Mouse (Mus musculus): Measurements from ENCODE around the gene Oca2. TPM values are rescaled to one million over a fixed set of nuclear protein-coding genes. Genes with fewer than 3 reads are reported as not detected.

Gene Oca2
- not detected in 2 replicates for total RNA-seq (2012; rRNA removed)

- H3K27ac ChIP-seq (ENCODE audit: insufficient read depth, low read depth, low read length, poor library complexity, severe bottlenecking): no peak within 1 kb of the TSS
- H3K4me1 ChIP-seq (ENCODE audit: control insufficient read depth in 2 of 2, insufficient read depth in 2 of 2, low read length in 2 of 2, poor library complexity in 1 of 2): no peaks in the 10 kb centered on the region
- in situ Hi-C loops (cut with MboI; ENCODE audit: low sequenced_read_pairs in 2 of 2, unreplicated experiment in 2 of 2): no loop called here
- DNase-seq (ENCODE audit: low read depth, low spot score): no peak
- no peaks in the 10 kb centered on the region for H3K36me3 ChIP-seq (ENCODE audit: control insufficient read depth, insufficient read depth, low read length, poor library complexity, severe bottlenecking)
- no peaks in the 10 kb centered on the region for H3K9me3 ChIP-seq (ENCODE audit: control insufficient read depth, insufficient read depth, low read depth, low read length)
- no peak within 1 kb of the TSS for H3K4me3 ChIP-seq (ENCODE audit: insufficient read depth in 1 of 2, low read depth in 1 of 2, low read length in 2 of 2, poor library complexity in 1 of 2, severe bottlenecking in 1 of 2)
- TF ChIP-seq MAFK (IDR thresholded peaks at IDR 0.05; ENCODE audit: insufficient read depth, low read depth, low read length) (no peak), ZC3H11A (IDR thresholded peaks at IDR 0.05; ENCODE audit: borderline replicate concordance, low read depth, low read length) (no peak), HCFC1 (IDR thresholded peaks at IDR 0.05; ENCODE audit: borderline replicate concordance, insufficient read depth, low read length) (no peak), ZNF384 (IDR thresholded peaks at IDR 0.05; ENCODE audit: low read depth, low read length) (no peak)
- no peak within 1 kb of the TSS for H3K9ac ChIP-seq (ENCODE audit: insufficient read depth, low read depth, low read length, poor library complexity, severe bottlenecking)
Measured at GRCm38 (mm10) chr7:56239543-56239942, at the start of gene Oca2. Gene Oca2 (plus strand): TSS chr7:56239760.

GRCm38 (mm10) chr7:56191041-56191440 lies 48.5 kb upstream of the Oca2 start:
- DNase-seq (ENCODE audit: low read depth, low spot score): no peak
- in situ Hi-C loops (cut with MboI; ENCODE audit: low sequenced_read_pairs in 2 of 2, unreplicated experiment in 2 of 2): no loop called here
- H3K9me3 ChIP-seq (ENCODE audit: control insufficient read depth, insufficient read depth, low read depth, low read length): no peaks in the 10 kb centered on the region
- H3K36me3 ChIP-seq (ENCODE audit: control insufficient read depth, insufficient read depth, low read length, poor library complexity, severe bottlenecking): peaks cover 11% of the 10 kb centered on the region
- no peaks in the 10 kb centered on the region for H3K4me1 ChIP-seq (ENCODE audit: control insufficient read depth in 2 of 2, insufficient read depth in 2 of 2, low read length in 2 of 2, poor library complexity in 1 of 2)
- H3K4me3 ChIP-seq (ENCODE audit: insufficient read depth in 1 of 2, low read depth in 1 of 2, low read length in 2 of 2, poor library complexity in 1 of 2, severe bottlenecking in 1 of 2): no peak overlapping the region
- no peak for TF ChIP-seq HCFC1 (IDR thresholded peaks at IDR 0.05; ENCODE audit: borderline replicate concordance, insufficient read depth, low read length)
- TF ChIP-seq CHD2 (IDR thresholded peaks at IDR 0.05; ENCODE audit: low read depth, low read length): no peak
- TF ChIP-seq ZC3H11A (IDR thresholded peaks at IDR 0.05; ENCODE audit: borderline replicate concordance, low read depth, low read length): no peak
- TF ChIP-seq MAFK (IDR thresholded peaks at IDR 0.05; ENCODE audit: insufficient read depth, low read depth, low read length): no peak
- TF ChIP-seq ZNF384 (IDR thresholded peaks at IDR 0.05; ENCODE audit: low read depth, low read length): no peak
- no peak overlapping the region for H3K27ac ChIP-seq (ENCODE audit: insufficient read depth, low read depth, low read length, poor library complexity, severe bottlenecking)
- H3K9ac ChIP-seq (ENCODE audit: insufficient read depth, low read depth, low read length, poor library complexity, severe bottlenecking): no peak overlapping the region

DNA sequence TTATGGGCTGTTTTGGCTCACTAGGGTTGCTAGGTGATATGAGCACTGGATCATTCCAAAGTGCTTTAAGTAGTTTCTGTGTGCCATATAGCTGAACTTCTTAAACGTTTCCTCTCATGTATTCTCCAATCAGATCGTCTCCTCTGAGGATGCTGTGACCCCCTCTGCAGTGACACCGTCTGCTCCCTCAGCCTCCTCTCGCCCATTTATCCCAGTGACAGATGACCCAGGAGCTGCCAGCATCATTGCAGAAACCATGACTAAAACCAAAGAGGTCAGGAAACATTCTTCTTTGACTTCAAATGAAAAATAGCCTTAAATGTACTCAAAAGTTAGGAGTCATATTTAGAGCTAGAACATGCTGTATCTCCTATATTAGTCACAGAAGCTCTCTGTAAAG lies 47.9 kb upstream of the Oca2 start:
- no peak overlapping the region for H3K4me3 ChIP-seq (ENCODE audit: insufficient read depth in 1 of 2, low read depth in 1 of 2, low read length in 2 of 2, poor library complexity in 1 of 2, severe bottlenecking in 1 of 2)
- no peaks in the 10 kb centered on the region for H3K4me1 ChIP-seq (ENCODE audit: control insufficient read depth in 2 of 2, insufficient read depth in 2 of 2, low read length in 2 of 2, poor library complexity in 1 of 2)
- TF ChIP-seq ZC3H11A (IDR thresholded peaks at IDR 0.05; ENCODE audit: borderline replicate concordance, low read depth, low read length): no peak
- no peak for TF ChIP-seq HCFC1 (IDR thresholded peaks at IDR 0.05; ENCODE audit: borderline replicate concordance, insufficient read depth, low read length)
- TF ChIP-seq ZNF384 (IDR thresholded peaks at IDR 0.05; ENCODE audit: low read depth, low read length): no peak
- no peak for TF ChIP-seq MAFK (IDR thresholded peaks at IDR 0.05; ENCODE audit: insufficient read depth, low read depth, low read length)
- no peak for TF ChIP-seq CHD2 (IDR thresholded peaks at IDR 0.05; ENCODE audit: low read depth, low read length)
- DNase-seq (ENCODE audit: low read depth, low spot score): no peak
- no peak overlapping the region for H3K27ac ChIP-seq (ENCODE audit: insufficient read depth, low read depth, low read length, poor library complexity, severe bottlenecking)
- no peak overlapping the region for H3K9ac ChIP-seq (ENCODE audit: insufficient read depth, low read depth, low read length, poor library complexity, severe bottlenecking)
- no peaks in the 10 kb centered on the region for H3K9me3 ChIP-seq (ENCODE audit: control insufficient read depth, insufficient read depth, low read depth, low read length)
- H3K36me3 ChIP-seq (ENCODE audit: control insufficient read depth, insufficient read depth, low read length, poor library complexity, severe bottlenecking): peaks cover 11% of the 10 kb centered on the region
- in situ Hi-C loops (cut with MboI; ENCODE audit: low sequenced_read_pairs in 2 of 2, unreplicated experiment in 2 of 2): no loop called here

DNA sequence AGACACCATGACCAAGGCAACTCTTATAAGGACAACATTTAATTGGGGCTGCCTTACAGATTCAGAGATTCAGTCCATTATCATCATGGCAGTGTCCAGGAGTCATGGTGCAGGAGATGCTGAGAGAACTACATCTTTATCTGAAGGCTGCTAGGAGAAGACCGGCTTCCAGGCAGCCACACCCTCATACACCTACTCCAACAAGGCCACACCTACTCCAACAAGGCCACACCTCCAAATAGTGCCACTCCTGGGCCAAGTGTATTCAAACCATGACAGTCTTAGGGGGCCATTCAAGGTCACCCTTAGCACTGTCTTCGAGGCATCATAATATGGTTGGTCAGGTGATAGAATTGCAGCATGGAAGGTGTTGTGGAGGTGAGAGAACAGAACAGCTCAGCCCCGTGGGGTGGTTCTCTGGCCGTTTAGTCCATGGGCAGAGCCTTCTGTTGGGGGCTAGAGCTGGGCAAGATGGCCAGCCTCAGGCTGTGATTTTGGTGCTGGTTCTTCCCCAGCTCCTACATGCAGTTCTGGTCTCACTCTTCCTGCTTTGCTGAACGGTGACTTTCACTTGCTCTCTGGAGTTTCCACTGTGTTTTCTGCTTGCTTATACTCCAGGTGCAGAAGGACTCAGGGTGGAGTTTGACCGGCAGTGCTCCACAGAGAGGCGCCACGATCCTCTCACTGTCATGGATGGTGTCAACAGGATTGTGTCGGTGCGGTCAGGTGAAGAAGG lies 37.9 kb upstream of the Oca2 start:
- Histone ChIP-seq H3K27ac (ENCODE audit: insufficient read depth, low read depth, low read length, poor library complexity, severe bottlenecking) (no peak overlapping the region), H3K4me1 (ENCODE audit: control insufficient read depth in 2 of 2, insufficient read depth in 2 of 2, low read length in 2 of 2, poor library complexity in 1 of 2) (no peaks in the 10 kb centered on the region), H3K36me3 (ENCODE audit: control insufficient read depth, insufficient read depth, low read length, poor library complexity, severe bottlenecking) (peaks cover 10% of the 10 kb centered on the region), H3K4me3 (ENCODE audit: insufficient read depth in 1 of 2, low read depth in 1 of 2, low read length in 2 of 2, poor library complexity in 1 of 2, severe bottlenecking in 1 of 2) (no peak overlapping the region), H3K9me3 (ENCODE audit: control insufficient read depth, insufficient read depth, low read depth, low read length) (no peaks in the 10 kb centered on the region), H3K9ac (ENCODE audit: insufficient read depth, low read depth, low read length, poor library complexity, severe bottlenecking) (no peak overlapping the region)
- DNase-seq (ENCODE audit: low read depth, low spot score): no peak
- in situ Hi-C loops (cut with MboI; ENCODE audit: low sequenced_read_pairs in 2 of 2, unreplicated experiment in 2 of 2): no loop called here
- TF ChIP-seq CHD2 (IDR thresholded peaks at IDR 0.05; ENCODE audit: low read depth, low read length) (no peak), HCFC1 (IDR thresholded peaks at IDR 0.05; ENCODE audit: borderline replicate concordance, insufficient read depth, low read length) (no peak), ZNF384 (IDR thresholded peaks at IDR 0.05; ENCODE audit: low read depth, low read length) (no peak), ZC3H11A (IDR thresholded peaks at IDR 0.05; ENCODE audit: borderline replicate concordance, low read depth, low read length) (no peak), MAFK (IDR thresholded peaks at IDR 0.05; ENCODE audit: insufficient read depth, low read depth, low read length) (no peak)

All from ES-E14 (cell line).